Mouse (Mus musculus) kidney, embryonic 14.5 days (tissue): ENCODE measurements around the gene Tbc1d2. TPM values are rescaled to one million over a fixed set of nuclear protein-coding genes. Genes with fewer than 3 reads are reported as not detected.
A peak's percentile ranks its signal among the peaks of the same experiment; 100 is the strongest.
"Not testable (repeated sequence)": the region's sequence is repeated elsewhere in the genome, so short reads cannot be mapped to it uniquely, and the experiment has no call there.

Experiments used
- ATAC-seq: fragments of 200-750 bp; cut with Nextera tagmentation; 2 replicates; pipeline ENCODE4 v1.8.0; 2017; ENCODE audit warnings: moderate number of reproducible peaks, mild to moderate bottlenecking, moderate TSS enrichment, moderate library complexity; ENCODE audit not compliant: low FRiP score, low TSS enrichment
- H3K27ac ChIP-seq: fragments of 300-500 bp; sonication (generic); 2 replicates; pipeline ENCODE4 v1.5.1; 2014; ENCODE audit warnings: low read depth, mild to moderate bottlenecking, low read length, moderate library complexity, mixed read lengths
- H3K27me3 ChIP-seq: fragments of 300-500 bp; sonication (generic); 2 replicates; pipeline ENCODE4 v1.6.1; 2014; ENCODE audit warnings: mild to moderate bottlenecking, low read length; ENCODE audit not compliant: control insufficient read depth, insufficient read depth
- H3K36me3 ChIP-seq: fragments of 300-500 bp; sonication (generic); 2 replicates; pipeline ENCODE4 v1.6.1; 2014; ENCODE audit warnings: low read length, mixed read lengths; ENCODE audit not compliant: control insufficient read depth, insufficient read depth
- H3K4me1 ChIP-seq: fragments of 300-500 bp; sonication (generic); 2 replicates; pipeline ENCODE4 v1.6.1; 2014; ENCODE audit warnings: low read length, mixed read lengths; ENCODE audit not compliant: control insufficient read depth, insufficient read depth
- H3K4me2 ChIP-seq: fragments of 300-500 bp; sonication (generic); replicated peaks from 2 replicates; pipeline ENCODE4 v1.6.1; 2014; ENCODE audit warnings: low read depth, mild to moderate bottlenecking, low read length
- H3K4me3 ChIP-seq: fragments of 300-500 bp; sonication (generic); 2 replicates; pipeline ENCODE4 v1.5.1; 2014; ENCODE audit warnings: mild to moderate bottlenecking, low read length
- H3K9ac ChIP-seq: fragments of 300-500 bp; sonication (generic); 2 replicates; pipeline ENCODE4 v1.6.1; 2014; ENCODE audit warnings: low read depth, mild to moderate bottlenecking, low read length, moderate library complexity
- H3K9me3 ChIP-seq: fragments of 300-500 bp; sonication (generic); 2 replicates; pipeline ENCODE4 v1.6.1; 2016; ENCODE audit warnings: low read length; ENCODE audit not compliant: control insufficient read depth
- WGBS: fragments of 180-500 bp; shearing (Covaris S2); extraction: QIAGEN DNeasy Blood & Tissue Kit; methylation state at CpG from one replicate; pipeline ENCODE4 v1.1.7; 2014; 5-methylcytosine and 5-hydroxymethylcytosine counted together
- polyA plus RNA-seq: library from polyadenylated mRNA; unstranded; fragments of >200 nt; fragmentation: Nextera tagmentation; extraction: Ambion mirVana; gene quantifications from 2 replicates; pipeline ENCODE4 v1.2.1, GENCODE M21; 2014

Gene Tbc1d2
- polyA plus RNA-seq, 1 experiment from 2014 or later: 2.6 TPM

DNA sequence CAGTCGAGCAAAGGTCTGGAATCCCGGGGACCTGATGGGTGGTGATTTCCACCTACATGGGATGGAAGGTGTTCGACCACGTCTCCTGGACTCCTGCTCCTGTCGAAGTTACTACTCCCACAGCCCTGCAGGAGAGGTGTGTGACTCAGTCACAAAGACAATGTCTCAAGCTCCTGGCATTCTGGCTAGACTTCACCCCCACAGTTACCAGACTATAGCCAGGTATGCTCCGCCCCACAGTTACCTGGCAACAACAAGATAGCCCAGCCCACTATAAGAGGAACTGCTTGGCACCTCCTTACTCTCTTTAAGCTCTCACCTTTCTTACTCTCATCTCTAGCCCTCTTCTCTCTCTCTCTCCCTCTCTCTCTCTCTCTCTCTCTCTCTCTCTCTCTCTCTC, 16.4 kb downstream of the Tbc1d2 start:
- not testable (repeated sequence) for H3K4me2 ChIP-seq, H3K9me3 ChIP-seq, H3K27me3 ChIP-seq, H3K27ac ChIP-seq, H3K36me3 ChIP-seq, ATAC-seq, H3K4me3 ChIP-seq, H3K9ac ChIP-seq
- WGBS: 55% methylated on average over 6 of the region's 6 CpGs
- H3K4me1 ChIP-seq: peaks cover 11% of the 10 kb centered on the region; the same call in 1 of the 2 replicates

- WGBS: 71% methylated on average over 2 of the region's 2 CpGs
- Histone ChIP-seq H3K9ac (no peak overlapping the region), H3K4me3 (no peak overlapping the region), H3K4me2 (no peak overlapping the region), H3K27me3 (no peaks in the 10 kb centered on the region), H3K9me3 (no peaks in the 10 kb centered on the region), H3K4me1 (peaks cover 11% of the 10 kb centered on the region; the same call in 1 of the 2 replicates), H3K36me3 (no peaks in the 10 kb centered on the region), H3K27ac (no peak overlapping the region)
- ATAC-seq: no peak
These were observed 17.5 kb downstream of the Tbc1d2 start for GRCm38 (mm10) chr4:46632465-46632864.

DNA sequence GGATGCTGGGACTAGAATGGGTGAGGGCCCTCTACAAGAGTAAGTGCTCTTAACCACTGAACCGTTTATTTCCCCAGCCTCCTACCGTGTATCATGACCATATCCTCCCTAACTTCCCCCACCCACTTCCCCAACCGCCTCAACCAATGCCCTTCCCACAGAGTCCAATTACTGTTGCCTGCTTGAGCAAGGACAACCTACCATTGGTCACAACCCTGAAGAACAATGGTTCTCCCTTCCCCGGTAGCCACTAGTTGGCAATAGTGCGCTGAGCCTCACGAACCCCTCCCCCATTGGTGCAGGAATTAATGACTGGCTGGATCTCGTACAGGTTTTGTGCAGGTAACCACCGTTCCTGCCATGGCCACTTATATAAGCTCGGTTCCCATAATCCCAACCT, 19.6 kb downstream of the Tbc1d2 start:
- no peak overlapping the region for H3K27ac ChIP-seq
- H3K27me3 ChIP-seq: no peaks in the 10 kb centered on the region
- peak; percentile 36; the same call in 1 of the 2 replicates for ATAC-seq
- no peak overlapping the region for H3K4me3 ChIP-seq
- no peaks in the 10 kb centered on the region for H3K36me3 ChIP-seq
- H3K4me1 ChIP-seq: peaks cover 11% of the 10 kb centered on the region; the same call in 1 of the 2 replicates
- no peak overlapping the region for H3K9ac ChIP-seq
- no peak overlapping the region for H3K4me2 ChIP-seq
- WGBS: 61% methylated on average over 9 of the region's 9 CpGs
- H3K9me3 ChIP-seq: no peaks in the 10 kb centered on the region

DNA sequence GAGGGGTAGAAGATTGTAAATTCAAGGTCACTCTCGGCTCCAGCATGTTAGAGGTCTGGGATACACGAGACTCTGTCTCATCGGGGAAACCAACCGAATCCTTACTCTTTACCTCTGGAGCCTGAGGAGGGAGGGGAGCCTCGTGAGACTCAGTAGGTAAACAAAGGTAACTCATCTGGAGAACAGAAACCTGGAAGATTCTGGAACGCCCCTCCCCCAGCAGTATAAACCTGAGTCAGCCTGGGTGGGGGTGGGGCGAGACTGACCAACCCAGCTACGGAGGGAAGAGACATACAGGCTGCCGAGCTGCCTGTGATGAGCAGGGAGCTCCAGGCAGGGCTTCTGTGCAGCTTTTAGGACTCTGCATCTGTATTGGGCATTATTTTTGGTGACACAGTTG, 21.1 kb downstream of the Tbc1d2 start:
- no peak for ATAC-seq
- 10% methylated on average over 9 of the region's 9 CpGs for WGBS
- Histone ChIP-seq H3K27ac (0 out of 2 replicates have a peak overlapping the region, but pooled peaks have one; percentile 17), H3K9me3 (no peaks in the 10 kb centered on the region), H3K4me2 (peak overlapping the region; percentile 29; the same call in 1 of the 2 replicates), H3K27me3 (no peaks in the 10 kb centered on the region), H3K4me1 (peaks cover 11% of the 10 kb centered on the region; the same call in 1 of the 2 replicates), H3K4me3 (no peak overlapping the region), H3K9ac (no peak overlapping the region), H3K36me3 (no peaks in the 10 kb centered on the region)

GRCm38 (mm10) chr4:46628081-46628480, 21.9 kb downstream of the Tbc1d2 start:
- Histone ChIP-seq H3K27ac (no peak overlapping the region), H3K4me1 (peaks cover 11% of the 10 kb centered on the region; the same call in 1 of the 2 replicates), H3K27me3 (no peaks in the 10 kb centered on the region), H3K4me3 (no peak overlapping the region), H3K9me3 (no peaks in the 10 kb centered on the region), H3K9ac (no peak overlapping the region), H3K36me3 (no peaks in the 10 kb centered on the region), H3K4me2 (no peak overlapping the region)
- 83% methylated on average over 11 of the region's 11 CpGs for WGBS
- ATAC-seq: no peak

DNA sequence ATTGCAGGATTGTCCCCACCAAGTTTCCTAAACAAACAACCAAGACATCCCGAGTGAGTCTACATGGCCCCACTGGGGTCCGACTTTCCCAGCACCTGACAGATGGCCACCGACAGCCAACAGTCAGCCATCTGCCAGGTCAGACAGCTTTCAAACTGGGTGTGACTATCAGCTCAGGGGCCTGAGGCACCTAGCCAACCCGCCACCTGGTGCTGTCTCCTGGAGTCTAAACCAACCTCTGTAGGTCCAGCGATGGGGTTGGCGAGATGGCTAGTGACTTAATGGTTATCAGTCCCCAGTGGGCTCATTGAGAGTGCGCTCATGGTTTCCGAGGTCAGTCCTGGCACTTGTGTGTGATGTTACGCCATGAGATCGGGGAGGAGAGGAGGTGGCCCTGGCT, 24.9 kb downstream of the Tbc1d2 start:
- no peak for ATAC-seq
- Histone ChIP-seq H3K27ac (no peak overlapping the region), H3K27me3 (peaks cover 3% of the 10 kb centered on the region; the same call in 1 of the 2 replicates), H3K4me1 (peaks cover 11% of the 10 kb centered on the region; the same call in 1 of the 2 replicates), H3K9me3 (no peaks in the 10 kb centered on the region), H3K9ac (no peak overlapping the region), H3K4me2 (no peak overlapping the region), H3K36me3 (no peaks in the 10 kb centered on the region), H3K4me3 (no peak overlapping the region)
- 71% methylated on average over 10 of the region's 10 CpGs for WGBS

GRCm38 (mm10) chr4:46623007-46623406, 27.0 kb downstream of the Tbc1d2 start:
- H3K36me3 ChIP-seq: no peaks in the 10 kb centered on the region
- no peak overlapping the region for H3K4me3 ChIP-seq
- no peak overlapping the region for H3K4me2 ChIP-seq
- H3K27me3 ChIP-seq: peaks cover 3% of the 10 kb centered on the region; the same call in 1 of the 2 replicates
- 85% methylated on average over 5 of the region's 5 CpGs for WGBS
- ATAC-seq: no peak
- no peaks in the 10 kb centered on the region for H3K4me1 ChIP-seq
- H3K27ac ChIP-seq: no peak overlapping the region
- H3K9me3 ChIP-seq: no peaks in the 10 kb centered on the region
- no peak overlapping the region for H3K9ac ChIP-seq

- WGBS: 81% methylated on average over 8 of the region's 8 CpGs
- no peak overlapping the region for H3K4me2 ChIP-seq
- H3K9me3 ChIP-seq: no peaks in the 10 kb centered on the region
- no peaks in the 10 kb centered on the region for H3K36me3 ChIP-seq
- H3K4me3 ChIP-seq: no peak overlapping the region
- no peak for ATAC-seq
- H3K27ac ChIP-seq: no peak overlapping the region
- H3K4me1 ChIP-seq: no peaks in the 10 kb centered on the region
- peaks cover 3% of the 10 kb centered on the region; the same call in 1 of the 2 replicates for H3K27me3 ChIP-seq
- no peak overlapping the region for H3K9ac ChIP-seq
These were observed 29.1 kb downstream of the Tbc1d2 start for GRCm38 (mm10) chr4:46620946-46621345.

DNA sequence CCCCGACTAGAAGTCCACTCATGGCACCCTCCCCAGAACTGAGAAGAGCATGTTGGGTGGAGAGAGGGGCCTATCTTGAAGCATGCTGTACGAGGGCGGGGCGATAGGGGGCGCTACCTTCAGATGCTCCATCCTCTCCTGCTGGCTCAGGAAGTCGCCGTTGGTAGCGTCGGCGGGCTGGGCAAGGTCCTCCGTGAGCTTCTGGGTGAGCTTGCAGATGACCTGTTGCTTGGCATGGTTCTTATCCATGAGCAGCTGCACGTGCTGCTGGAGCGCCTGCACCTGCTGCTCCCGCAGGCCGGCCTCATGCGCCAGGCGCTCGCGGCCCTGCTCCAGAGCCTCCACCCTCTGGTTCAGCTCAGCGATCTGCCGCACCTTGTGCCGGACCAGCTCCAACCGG, 29.7 kb downstream of the Tbc1d2 start:
- Histone ChIP-seq H3K27ac (no peak overlapping the region), H3K4me3 (no peak overlapping the region), H3K36me3 (no peaks in the 10 kb centered on the region), H3K4me2 (peak overlapping the region; percentile 3; the same call in 1 of the 2 replicates), H3K9me3 (no peaks in the 10 kb centered on the region), H3K9ac (no peak overlapping the region), H3K4me1 (no peaks in the 10 kb centered on the region), H3K27me3 (peaks cover 3% of the 10 kb centered on the region; the same call in 1 of the 2 replicates)
- WGBS: 12% methylated on average over 23 of the region's 23 CpGs
- ATAC-seq: peak; percentile 18; the same call in 1 of the 2 replicates
